Mouse (Mus musculus): ENCODE results near the gene Map3k14.

- TF ChIP-seq CTCF (IDR thresholded peaks at IDR 0.05; ENCODE audit: low read depth, low read length), result no peak
- no peak for TF ChIP-seq GATA1 (IDR thresholded peaks at IDR 0.05; ENCODE audit: borderline replicate concordance, low read length)
- no peak for TF ChIP-seq POLR2AphosphoS5 (IDR thresholded peaks at IDR 0.05; ENCODE audit: insufficient replicate concordance, low read depth, low read length)
- no peak for TF ChIP-seq TAL1 (conservative IDR thresholded peaks at IDR 0.05; ENCODE audit: low read depth, low read length)
Measured at GRCm38 (mm10) chr11:103276450-103276849, 9.2 kb upstream of the Map3k14 start.
